Mouse (Mus musculus) lung, embryonic 14.5 days (tissue): ENCODE measurements at regions not wholly inside any gene's neighbourhood (a gene's known extent, or its start where the extent isn't known, plus 50 kb on each side); places are given as distances from the start of the nearest gene placed in this dataset.
A peak's percentile ranks its signal among the peaks of the same experiment; 100 is the strongest.

Source experiments
- ATAC-seq: fragments of 200-750 bp; cut with Nextera tagmentation; 2 replicates; pipeline ENCODE4 v1.8.0; 2017; ENCODE audit warnings: mild to moderate bottlenecking, moderate TSS enrichment, moderate library complexity; ENCODE audit not compliant: insufficient read depth
- DNase-seq: peaks from one replicate; pipeline ENCODE4 v3.0.0-alpha.2; 2015
- H3K27ac ChIP-seq: fragments of 300-500 bp; sonication (generic); 2 replicates; pipeline ENCODE4 v1.5.1; 2014; ENCODE audit warnings: low read depth, mild to moderate bottlenecking, moderate library complexity
- H3K27me3 ChIP-seq: fragments of 300-500 bp; sonication (generic); 2 replicates; pipeline ENCODE4 v1.6.1; 2014; ENCODE audit warnings: low read length, control low read depth; ENCODE audit not compliant: insufficient read depth
- H3K36me3 ChIP-seq: fragments of 300-500 bp; sonication (generic); 2 replicates; pipeline ENCODE4 v1.6.1; 2014; ENCODE audit warnings: control low read depth; ENCODE audit not compliant: insufficient read depth
- H3K4me1 ChIP-seq: fragments of 300-500 bp; sonication (generic); 2 replicates; pipeline ENCODE4 v1.6.1; 2014; ENCODE audit warnings: antibody characterized with exemption, control low read depth; ENCODE audit not compliant: insufficient read depth
- H3K4me2 ChIP-seq: fragments of 300-500 bp; sonication (generic); 2 replicates; pipeline ENCODE4 v1.6.1; 2014; ENCODE audit warnings: mild to moderate bottlenecking
- H3K4me3 ChIP-seq: fragments of 300-500 bp; sonication (generic); 2 replicates; pipeline ENCODE4 v1.5.1; 2014; ENCODE audit warnings: low read depth, low read length
- H3K9ac ChIP-seq: fragments of 300-500 bp; sonication (generic); 2 replicates; pipeline ENCODE4 v1.6.1; 2014
- H3K9me3 ChIP-seq: fragments of 300-500 bp; sonication (generic); 2 replicates; pipeline ENCODE4 v1.6.1; 2016; ENCODE audit warnings: low read depth, low read length, control low read depth
- CTCF ChIP-seq: IDR thresholded peaks from 2 replicates; pipeline ENCODE4 v1.5.1; 2016; ENCODE audit warnings: antibody characterized with exemption, low read depth
- WGBS: fragments of 180-500 bp; shearing (Covaris S2); extraction: QIAGEN DNeasy Blood & Tissue Kit; methylation state at CpG from one replicate; pipeline ENCODE4 v1.1.7; 2014; 5-methylcytosine and 5-hydroxymethylcytosine counted together

DNA sequence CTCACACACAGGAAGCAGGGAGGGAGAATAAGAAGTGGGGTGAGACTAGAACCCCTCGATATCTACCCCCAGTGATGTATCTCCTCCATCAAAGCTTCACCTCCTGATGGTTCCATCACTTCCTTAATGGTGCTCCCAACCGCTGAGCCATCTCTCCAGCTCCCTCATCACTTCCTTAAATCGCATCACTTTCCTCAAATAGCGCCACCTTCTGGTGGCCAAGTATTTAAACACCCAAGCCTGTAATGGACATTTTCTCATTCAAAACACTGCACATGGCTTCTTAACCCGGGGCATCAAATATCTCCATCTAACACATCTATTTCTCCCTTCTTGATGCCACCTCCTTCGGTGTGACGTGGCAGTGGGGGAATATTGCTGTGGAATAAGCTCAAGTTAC lies 324.3 kb upstream of the Tmem132c start:
- 72% methylated on average over 7 of the region's 7 CpGs for WGBS

DNA sequence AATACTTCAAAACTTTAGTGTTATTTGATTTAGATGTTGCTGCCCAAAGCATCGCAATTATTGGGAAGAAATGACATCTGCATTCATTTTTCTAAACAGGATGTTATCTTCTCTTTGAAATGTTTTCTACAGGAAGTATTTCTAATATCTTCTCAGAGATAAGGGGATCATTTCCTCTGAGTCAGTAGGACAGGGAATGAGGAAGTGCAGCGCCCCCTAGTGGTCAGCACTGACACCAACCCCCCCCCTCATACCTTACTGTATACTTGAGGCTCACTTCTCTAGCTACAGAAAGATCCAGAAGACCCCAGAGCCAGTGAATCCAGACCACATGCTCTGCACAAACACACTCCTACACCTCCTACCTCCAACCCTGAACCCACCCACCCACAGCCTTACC lies 308.1 kb upstream of the Tmem132c start:
- ATAC-seq (no peak), DNase-seq (no peak)
- Histone ChIP-seq H3K27me3 (no peaks in the 10 kb centered on the region), H3K9ac (no peak overlapping the region), H3K9me3 (0 out of 2 replicates have a peak, but pooled peaks cover 3% of the 10 kb centered on the region), H3K4me2 (no peak overlapping the region), H3K36me3 (no peaks in the 10 kb centered on the region), H3K4me3 (no peak overlapping the region), H3K27ac (no peak overlapping the region), H3K4me1 (no peaks in the 10 kb centered on the region)
- WGBS = 41% methylated on average over 2 of the region's 2 CpGs
- no peak for TF ChIP-seq CTCF

More for the DNA sequence above, 324.3 kb upstream of the Tmem132c start:
- no peak overlapping the region for H3K4me2 ChIP-seq
- TF ChIP-seq CTCF = no peak
- H3K9me3 ChIP-seq = no peaks in the 10 kb centered on the region
- no peaks in the 10 kb centered on the region for H3K4me1 ChIP-seq
- DNase-seq (no peak), ATAC-seq (no peak)
- no peaks in the 10 kb centered on the region for H3K36me3 ChIP-seq
- no peak overlapping the region for H3K4me3 ChIP-seq
- H3K27ac ChIP-seq = no peak overlapping the region
- H3K9ac ChIP-seq = no peak overlapping the region
- no peaks in the 10 kb centered on the region for H3K27me3 ChIP-seq

DNA sequence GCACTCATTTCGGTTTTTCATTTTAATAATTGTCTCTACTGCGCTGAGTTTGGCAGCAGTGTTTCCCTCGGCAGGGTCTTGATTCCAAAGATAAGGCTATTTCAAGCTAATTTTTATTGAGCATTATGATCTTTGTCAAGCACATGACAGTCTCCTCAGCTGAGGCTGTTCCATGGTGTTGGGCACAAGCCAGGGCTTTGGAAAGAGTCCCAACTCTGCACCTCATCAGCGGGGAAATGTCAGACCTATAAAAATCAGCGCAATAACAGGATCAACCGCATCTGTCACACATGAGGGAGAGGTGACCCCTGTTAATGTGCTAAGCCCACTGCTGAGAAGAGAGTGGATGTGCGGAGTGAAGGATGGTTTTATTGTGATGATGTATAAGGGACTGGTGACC lies 296.7 kb upstream of the Tmem132c start:
- H3K9me3 ChIP-seq = no peaks in the 10 kb centered on the region
- 42% methylated on average over 7 of the region's 7 CpGs for WGBS
- TF ChIP-seq CTCF = no peak
- no peak overlapping the region for H3K9ac ChIP-seq
- no peak overlapping the region for H3K4me2 ChIP-seq
- DNase-seq (peak; percentile 70), ATAC-seq (peak; percentile 38; the same call in 1 of the 2 replicates)
- H3K36me3 ChIP-seq = no peaks in the 10 kb centered on the region
- H3K27ac ChIP-seq = no peak overlapping the region
- H3K4me1 ChIP-seq = no peaks in the 10 kb centered on the region
- H3K27me3 ChIP-seq = no peaks in the 10 kb centered on the region
- H3K4me3 ChIP-seq = no peak overlapping the region

DNA sequence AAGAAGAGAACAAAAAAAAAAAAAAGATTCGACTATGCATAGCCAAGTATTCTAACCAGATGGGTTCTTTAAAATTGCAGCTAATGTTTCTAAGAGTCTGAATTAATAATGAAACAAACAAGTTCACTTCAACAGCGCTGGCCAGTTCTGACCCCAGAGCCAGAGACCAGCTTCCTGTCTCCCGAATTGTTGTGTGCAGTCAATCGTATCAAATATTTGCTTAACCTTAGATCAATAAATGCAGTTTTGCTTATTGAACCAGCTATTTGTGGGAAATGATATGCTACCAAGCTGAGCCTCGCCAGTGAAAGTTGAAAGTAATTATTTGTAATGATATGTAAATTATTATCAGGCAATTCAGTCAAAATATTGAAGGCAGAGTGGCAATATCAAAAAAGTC lies 287.4 kb upstream of the Tmem132c start:
- Histone ChIP-seq H3K36me3 (no peaks in the 10 kb centered on the region), H3K4me2 (no peak overlapping the region), H3K4me3 (no peak overlapping the region), H3K4me1 (no peaks in the 10 kb centered on the region), H3K9ac (no peak overlapping the region), H3K9me3 (no peaks in the 10 kb centered on the region), H3K27me3 (no peaks in the 10 kb centered on the region), H3K27ac (no peak overlapping the region)
- no peak for TF ChIP-seq CTCF
- DNase-seq (no peak), ATAC-seq (no peak)
- 52% methylated on average over 5 of the region's 5 CpGs for WGBS

DNA sequence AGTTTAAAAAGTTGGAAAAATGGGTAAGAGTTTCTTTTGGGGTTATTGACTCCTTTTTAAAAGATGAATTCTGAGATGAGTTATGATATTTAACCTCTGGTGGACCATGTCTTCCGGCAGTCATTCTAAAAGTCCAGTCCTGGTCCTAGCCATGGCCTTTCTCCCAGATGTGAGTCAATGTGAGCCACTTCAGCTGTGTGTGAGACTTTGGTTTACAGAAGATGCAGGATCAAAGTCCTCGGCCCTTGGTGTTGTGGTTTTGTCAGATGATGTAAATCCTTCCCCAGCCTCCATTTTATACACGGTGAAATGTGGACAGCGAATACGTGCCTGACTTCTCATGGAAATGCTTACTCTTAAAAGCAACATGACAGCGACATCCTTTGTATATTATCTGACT lies 287.0 kb upstream of the Tmem132c start:
- Histone ChIP-seq H3K9ac (no peak overlapping the region), H3K9me3 (no peaks in the 10 kb centered on the region), H3K27ac (no peak overlapping the region), H3K4me2 (no peak overlapping the region), H3K27me3 (no peaks in the 10 kb centered on the region), H3K36me3 (no peaks in the 10 kb centered on the region), H3K4me1 (no peaks in the 10 kb centered on the region), H3K4me3 (no peak overlapping the region)
- no peak for DNase-seq
- TF ChIP-seq CTCF = no peak
- 63% methylated on average over 6 of the region's 6 CpGs for WGBS
- ATAC-seq = no peak

DNA sequence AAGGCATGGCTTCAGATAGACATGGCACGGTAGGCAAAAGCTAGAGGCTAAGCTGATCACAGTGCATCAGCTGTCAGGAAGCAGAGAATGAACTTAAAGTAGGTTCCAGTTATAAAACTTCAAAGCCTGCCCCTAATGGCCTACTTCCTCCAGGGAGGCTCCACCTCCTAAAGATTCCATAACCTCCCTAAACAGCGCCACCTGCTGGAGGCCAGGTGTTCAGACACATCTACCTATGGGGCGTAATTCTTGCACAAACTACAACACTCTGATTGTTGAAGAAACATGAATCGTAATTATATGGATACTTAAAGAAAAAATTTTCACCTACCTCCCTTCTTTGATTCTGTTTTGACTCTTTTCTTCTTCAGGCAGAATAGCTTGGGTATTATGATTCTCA lies 277.0 kb upstream of the Tmem132c start:
- WGBS = 85% methylated on average over 4 of the region's 4 CpGs
- ATAC-seq (no peak), DNase-seq (no peak)
- Histone ChIP-seq H3K36me3 (no peaks in the 10 kb centered on the region), H3K4me2 (no peak overlapping the region), H3K27ac (no peak overlapping the region), H3K9ac (no peak overlapping the region), H3K4me3 (no peak overlapping the region), H3K27me3 (no peaks in the 10 kb centered on the region), H3K9me3 (no peaks in the 10 kb centered on the region), H3K4me1 (no peaks in the 10 kb centered on the region)
- TF ChIP-seq CTCF = 0 out of 2 replicates have a peak, but pooled peaks have one; percentile 17

DNA sequence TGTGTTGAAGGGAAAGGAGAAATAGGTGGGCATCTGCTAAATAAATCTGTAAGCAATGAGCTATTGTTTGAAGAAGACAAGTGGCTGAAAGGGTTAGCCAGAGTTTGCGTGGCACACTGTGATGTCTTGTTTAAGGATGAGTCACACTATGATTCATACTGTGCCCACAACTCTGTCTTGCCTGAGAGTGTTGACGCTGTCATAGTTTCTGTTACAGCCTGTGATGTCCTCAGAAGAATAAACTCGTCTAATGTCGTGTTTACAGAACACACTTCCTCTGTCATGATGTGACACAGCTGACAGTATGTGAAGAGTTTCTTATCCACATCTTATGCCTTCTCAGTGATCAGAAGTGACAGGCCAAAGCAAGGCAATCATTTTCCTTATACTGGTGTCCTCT lies 274.5 kb upstream of the Tmem132c start:
- H3K4me3 ChIP-seq = no peak overlapping the region
- no peak overlapping the region for H3K4me2 ChIP-seq
- no peaks in the 10 kb centered on the region for H3K27me3 ChIP-seq
- no peaks in the 10 kb centered on the region for H3K4me1 ChIP-seq
- DNase-seq (peak; percentile 61), ATAC-seq (peak; percentile 74; the same call in 1 of the 2 replicates)
- no peak overlapping the region for H3K27ac ChIP-seq
- no peak for TF ChIP-seq CTCF
- H3K9me3 ChIP-seq = no peaks in the 10 kb centered on the region
- WGBS = 31% methylated on average over 4 of the region's 4 CpGs
- H3K9ac ChIP-seq = no peak overlapping the region
- no peaks in the 10 kb centered on the region for H3K36me3 ChIP-seq

DNA sequence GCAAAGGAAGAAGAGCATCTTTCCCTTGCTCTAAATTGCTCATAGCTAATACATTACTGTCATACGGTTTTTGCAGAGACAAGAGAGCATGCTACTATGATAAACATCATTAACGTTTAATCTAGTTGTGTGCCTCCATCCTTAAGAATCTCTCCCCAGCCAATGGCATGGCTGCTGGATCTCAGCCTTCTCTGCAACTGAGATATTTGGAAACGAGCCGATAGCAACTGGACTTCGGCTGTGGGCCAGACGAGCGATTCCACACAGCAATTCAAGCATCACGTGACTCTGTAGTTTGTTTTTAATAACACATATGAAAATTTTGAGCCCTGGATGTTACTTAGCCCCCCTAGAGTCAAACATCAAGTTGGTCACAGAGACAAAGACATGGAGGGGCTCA lies 272.2 kb upstream of the Tmem132c start:
- H3K36me3 ChIP-seq = no peaks in the 10 kb centered on the region
- TF ChIP-seq CTCF = no peak
- no peaks in the 10 kb centered on the region for H3K9me3 ChIP-seq
- no peak overlapping the region for H3K4me2 ChIP-seq
- no peak overlapping the region for H3K9ac ChIP-seq
- 46% methylated on average over 8 of the region's 8 CpGs for WGBS
- no peak overlapping the region for H3K27ac ChIP-seq
- ATAC-seq (peak; percentile 60), DNase-seq (peak; percentile 88)
- no peaks in the 10 kb centered on the region for H3K27me3 ChIP-seq
- H3K4me1 ChIP-seq = no peaks in the 10 kb centered on the region; the same call in 1 of the 2 replicates
- H3K4me3 ChIP-seq = no peak overlapping the region
